Mouse (Mus musculus): Measurements from ENCODE around the gene Plcd1. TPM values are rescaled to one million over a fixed set of nuclear protein-coding genes. Genes with fewer than 3 reads are reported as not detected.

The Plcd1 gene
- polyA plus RNA-seq, 1 experiment from 2014 or later = 57.9 TPM

DNA sequence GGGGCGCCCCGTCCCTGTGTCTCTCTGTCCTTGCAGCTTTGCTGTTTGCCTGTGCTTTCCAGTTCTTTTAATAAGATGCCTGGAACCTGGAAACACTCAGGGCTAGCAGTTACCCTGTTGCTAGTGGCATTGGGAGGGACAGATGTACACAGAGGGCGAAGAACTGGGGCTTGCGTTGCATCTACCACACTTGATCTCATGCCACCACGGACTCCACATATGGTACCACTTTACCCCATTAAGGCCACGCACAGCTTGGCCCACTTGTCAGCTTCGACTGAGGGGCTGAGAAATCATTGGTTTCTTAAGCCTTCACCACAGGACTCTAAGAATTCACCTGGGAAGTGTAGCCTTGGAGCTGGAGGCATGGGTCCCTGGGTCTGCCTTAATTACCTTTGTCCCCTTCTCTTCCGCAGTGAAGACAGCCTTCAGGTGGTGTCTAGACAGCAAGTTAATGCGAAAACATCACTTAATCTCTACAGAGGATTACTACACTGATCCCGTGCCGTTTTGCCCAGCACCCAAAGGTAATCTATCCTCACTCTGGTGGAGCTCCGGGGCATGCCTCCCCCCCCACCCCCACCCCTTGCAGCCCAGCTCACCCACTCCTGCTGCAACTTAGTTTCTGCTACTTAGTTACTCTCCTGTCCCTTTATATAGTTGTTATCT is 16.5 kb upstream of the Plcd1 start:
- POLR2A ChIA-PET = interaction anchor here (0.6 kb wide), 1 partner anchor 61 kb away, joined by 3 read pairs; no protein-coding TSS in a partner anchor
- CTCF ChIA-PET = no interaction called here
- no peaks in the 10 kb centered on the region for H3K27me3 ChIP-seq
- DNase-seq (ENCODE audit: low read depth, low spot score) (no peak), ATAC-seq (no peak)
- in situ Hi-C loops (cut with MboI; ENCODE audit: low pct_unique_long_range_greater_than_20kb) = loop anchor here (5.0 kb wide), 1 partner anchor 87 kb away; no protein-coding TSS in a partner anchor
- no peak for TF ChIP-seq CTCF (IDR thresholded peaks at IDR 0.05)

DNA sequence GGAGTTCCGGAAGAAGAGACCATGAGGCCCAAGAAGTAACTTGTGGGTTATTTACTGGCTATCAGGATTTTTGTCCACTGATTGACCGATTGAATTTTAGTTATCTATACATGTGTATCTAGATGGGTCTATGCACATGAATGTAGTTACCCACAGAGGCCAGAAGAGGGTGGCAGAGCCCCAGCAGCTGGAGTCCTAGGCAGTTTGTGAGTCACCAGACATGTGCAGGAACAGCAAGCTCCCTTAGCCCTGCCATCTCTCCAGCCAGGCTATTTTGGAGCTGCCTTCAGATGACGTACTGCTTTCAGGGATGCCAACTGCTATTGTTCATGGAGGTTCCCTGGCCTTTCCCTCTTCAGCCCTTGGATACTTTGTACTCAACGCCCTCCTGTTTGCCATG is 14.3 kb upstream of the Plcd1 start:
- no peak for DNase-seq (ENCODE audit: low read depth, low spot score)
- no peaks in the 10 kb centered on the region for H3K27me3 ChIP-seq
- ChIA-PET CTCF (interaction anchor here (0.8 to 1.5 kb wide), 4 partner anchors 10 to 125 kb away, joined by 3 to 4 read pairs (median 3); partner anchors contain the start of gene Gm47289), POLR2A (no interaction called here)
- ATAC-seq = no peak
- in situ Hi-C loops (cut with MboI; ENCODE audit: low pct_unique_long_range_greater_than_20kb) = loop anchor here (5.0 kb wide), 1 partner anchor 90 kb away; no protein-coding TSS in a partner anchor
- peak; percentile 87 for TF ChIP-seq CTCF (IDR thresholded peaks at IDR 0.05)

DNA sequence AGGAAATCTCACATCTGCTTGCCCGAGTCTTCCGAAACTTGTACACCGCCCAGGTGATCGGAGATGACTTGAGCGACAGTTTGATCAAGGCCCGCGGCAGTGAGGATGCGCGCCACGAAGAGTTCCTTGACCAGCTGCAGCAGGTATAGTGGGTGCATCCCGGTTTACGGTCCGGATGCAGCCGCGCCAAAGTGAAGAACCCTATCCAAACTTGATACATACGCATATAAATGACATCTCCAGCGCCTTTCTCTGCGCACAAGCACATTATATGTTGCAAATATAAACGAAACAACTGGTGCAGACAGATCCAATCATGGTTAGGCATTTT is 9.4 kb upstream of the Plcd1 start:
- no peaks in the 10 kb centered on the region for H3K27me3 ChIP-seq
- ChIA-PET CTCF (interaction anchor here (1.3 to 1.5 kb wide), 2 partner anchors 13 to 182 kb away, joined by 4 to 6 read pairs; no protein-coding TSS in a partner anchor), POLR2A (interaction anchor here (0.8 kb wide), 1 partner anchor 9 kb away, joined by 3 read pairs; the partner anchor contains the start of gene Plcd1)
- no peak for ATAC-seq
- in situ Hi-C loops (cut with MboI; ENCODE audit: low pct_unique_long_range_greater_than_20kb) = no loop called here
- no peak for DNase-seq (ENCODE audit: low read depth, low spot score)
- TF ChIP-seq CTCF (IDR thresholded peaks at IDR 0.05) = no peak

DNA sequence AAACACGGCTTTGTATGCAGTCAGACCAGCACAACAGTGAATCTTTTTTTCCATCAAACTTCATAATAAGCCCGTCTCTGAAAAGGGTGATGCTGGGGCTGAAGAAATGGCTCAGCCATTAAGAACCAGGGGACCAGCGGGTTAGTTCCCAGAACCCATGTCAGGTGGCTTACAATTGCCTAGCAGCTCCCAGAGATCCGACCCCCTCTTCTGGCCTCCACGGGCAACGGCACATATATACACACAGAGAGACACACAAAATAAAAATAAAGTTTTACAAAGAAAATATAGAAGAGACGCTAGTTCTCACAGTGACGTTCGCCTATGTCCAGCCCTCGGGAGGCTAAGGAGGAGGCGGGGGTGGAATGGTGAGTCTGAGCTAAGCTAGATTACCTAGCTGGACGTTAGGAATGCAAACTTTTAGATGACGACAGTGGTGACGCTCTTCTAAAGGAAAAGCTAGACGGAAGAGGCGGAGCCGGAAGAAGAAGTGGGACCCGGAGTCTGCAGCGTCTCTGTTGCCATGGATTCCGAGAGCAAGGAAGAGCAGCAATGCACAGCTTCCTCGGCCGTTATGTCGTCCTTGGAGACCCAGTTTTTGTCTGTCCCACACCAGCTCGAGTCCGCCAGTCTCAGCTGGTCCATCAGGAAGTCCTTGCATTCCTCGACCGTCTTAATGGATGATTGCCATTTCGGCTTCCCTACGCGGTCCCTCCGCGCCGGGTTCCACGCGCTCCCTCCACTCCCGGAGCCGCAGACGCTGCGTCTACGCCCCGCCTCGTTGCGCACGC is 8.9 kb upstream of the Plcd1 start, which contains the start of gene Dlec1:
TSS of gene Dlec1 (plus strand) at position 487 of the 791 bp plus-strand sequence.
- DNase-seq (ENCODE audit: low read depth, low spot score) (no peak), ATAC-seq (peak; percentile 81)
- in situ Hi-C loops (cut with MboI; ENCODE audit: low pct_unique_long_range_greater_than_20kb) = no loop called here
- no peaks in the 10 kb centered on the region for H3K27me3 ChIP-seq
- POLR2A ChIA-PET = interaction anchor here (0.8 kb wide), 1 partner anchor 9 kb away, joined by 3 read pairs; the partner anchor contains the start of gene Plcd1
- CTCF ChIA-PET = interaction anchor here (0.7 to 1.5 kb wide), 3 partner anchors 13 to 181 kb away, joined by 3 to 6 read pairs (median 4); no protein-coding TSS in a partner anchor
- TF ChIP-seq CTCF (IDR thresholded peaks at IDR 0.05) = no peak

DNA sequence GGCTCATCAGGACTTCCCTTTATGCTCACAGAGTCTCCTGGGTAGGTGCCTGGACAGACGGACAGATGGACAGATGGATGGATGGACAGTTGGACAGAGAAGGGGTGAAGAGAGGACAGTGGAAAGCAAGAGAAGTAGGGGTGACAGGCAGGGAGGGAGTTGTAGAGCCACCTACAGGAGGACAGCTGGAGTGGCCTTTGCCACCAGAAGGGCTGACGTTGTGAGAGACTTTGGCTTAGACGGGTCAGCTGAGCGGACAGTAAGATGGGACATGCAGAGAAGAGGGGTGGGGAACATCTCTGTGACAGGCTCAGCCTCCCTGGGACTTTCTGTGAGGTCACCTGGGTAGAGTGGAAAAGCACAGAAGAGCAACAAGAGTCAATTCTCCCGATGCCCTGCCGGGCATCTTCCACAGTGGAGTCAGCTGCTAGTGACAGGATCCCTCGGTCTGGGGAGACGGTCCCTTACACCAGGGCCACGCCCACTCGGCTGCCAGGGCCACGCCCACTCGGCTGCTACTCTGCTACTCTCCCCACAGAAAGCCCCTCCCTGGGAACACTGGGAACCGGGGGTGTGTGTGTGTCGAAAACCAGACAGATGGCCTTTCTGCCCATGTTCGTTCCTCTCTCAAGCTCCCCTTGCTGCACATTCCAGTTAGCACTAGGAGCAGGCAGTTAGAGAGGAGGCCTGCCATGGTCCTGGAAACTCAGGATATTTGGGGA is 7.0 kb upstream of the Plcd1 start:
- ATAC-seq (no peak), DNase-seq (ENCODE audit: low read depth, low spot score) (no peak)
- ChIA-PET CTCF (no interaction called here), POLR2A (interaction anchor here (0.7 kb wide), 1 partner anchor 20 kb away, joined by 4 read pairs; no protein-coding TSS in a partner anchor)
- in situ Hi-C loops (cut with MboI; ENCODE audit: low pct_unique_long_range_greater_than_20kb) = no loop called here
- no peak for TF ChIP-seq CTCF (IDR thresholded peaks at IDR 0.05)
- no peaks in the 10 kb centered on the region for H3K27me3 ChIP-seq

DNA sequence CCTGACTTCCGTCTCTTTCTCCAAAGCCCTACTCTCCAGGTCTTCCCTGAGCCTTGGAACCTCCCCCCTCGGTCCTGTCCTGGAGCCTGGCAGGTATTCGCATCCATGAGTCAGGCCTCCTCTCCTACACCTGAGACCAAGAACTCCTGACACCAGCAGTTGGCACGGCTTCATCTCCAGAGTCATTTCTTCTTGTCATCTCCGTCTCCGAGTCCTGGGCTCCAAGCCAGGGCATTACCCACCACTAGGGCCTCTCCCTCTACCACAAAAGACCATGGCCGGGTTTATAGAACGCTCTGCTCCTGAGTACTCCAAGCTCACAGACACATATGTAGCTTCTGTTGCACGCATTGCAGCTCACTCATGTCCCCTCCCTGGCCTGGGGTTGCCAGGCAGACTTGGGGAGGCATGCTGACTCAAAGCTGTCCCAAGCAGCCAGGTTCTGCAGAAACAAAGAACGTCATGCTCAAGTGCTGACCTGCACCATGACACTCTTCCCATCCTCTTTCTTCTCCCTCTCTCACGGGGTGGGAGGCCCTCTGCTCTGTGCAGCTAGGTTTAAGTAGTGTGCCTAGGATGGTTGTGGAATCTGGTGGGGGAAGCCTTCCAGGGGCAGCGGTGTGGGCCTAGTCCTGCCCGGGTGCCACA is 1.3 kb upstream of the Plcd1 start:
- DNase-seq (ENCODE audit: low read depth, low spot score) = no peak
- ChIA-PET CTCF (no interaction called here), POLR2A (no interaction called here)
- no peak for ATAC-seq
- in situ Hi-C loops (cut with MboI; ENCODE audit: low pct_unique_long_range_greater_than_20kb) = no loop called here
- TF ChIP-seq CTCF (IDR thresholded peaks at IDR 0.05) = no peak
- no peaks in the 10 kb centered on the region for H3K27me3 ChIP-seq

DNA sequence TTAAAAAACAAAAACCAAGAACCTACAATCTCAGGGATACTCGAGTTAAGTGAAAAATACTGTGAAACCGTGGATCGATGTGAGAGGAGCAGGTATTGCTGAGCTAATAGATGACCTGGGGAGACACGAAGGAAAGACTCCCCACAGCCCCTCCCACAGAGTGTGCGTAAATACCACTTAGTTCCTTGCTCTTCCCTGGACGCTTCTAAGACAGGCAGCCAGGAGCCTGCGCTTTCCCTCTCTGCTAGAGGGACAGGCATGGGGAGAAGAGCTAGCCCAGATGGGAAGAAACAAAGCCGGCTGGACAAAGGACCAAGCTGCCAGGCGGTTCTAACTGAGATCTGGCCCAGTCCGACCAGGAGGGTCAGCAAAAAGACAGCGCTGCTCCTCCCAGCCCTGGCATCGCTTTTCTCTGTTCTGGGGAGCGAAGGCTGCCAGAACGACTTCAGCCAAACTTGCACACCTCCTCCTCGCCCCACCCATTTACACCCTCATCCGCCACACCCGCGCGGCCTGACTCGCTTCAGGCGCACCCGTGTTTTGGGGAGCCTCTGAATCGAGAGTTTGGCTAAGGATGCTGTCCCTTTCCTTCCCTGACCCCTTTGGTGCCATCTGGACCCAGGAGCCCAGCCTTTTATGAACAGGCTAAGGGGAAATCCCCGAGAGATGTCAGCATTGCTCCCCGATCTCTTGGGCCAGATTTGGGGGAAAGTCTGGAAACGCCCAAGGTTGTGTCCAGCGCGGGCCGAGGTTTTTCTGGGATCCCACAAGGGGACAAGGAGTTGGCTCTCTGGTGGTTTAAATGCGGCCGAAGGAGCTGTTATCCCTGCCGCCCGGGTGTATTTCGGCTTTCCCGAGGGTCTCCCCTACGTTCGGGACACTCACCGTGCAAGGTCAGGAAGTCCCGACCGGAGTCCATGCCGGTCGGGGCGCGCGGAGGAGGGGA is 556 bp downstream of the Plcd1 start:
- no peak for ATAC-seq
- no peak for TF ChIP-seq CTCF (IDR thresholded peaks at IDR 0.05)
- ChIA-PET POLR2A (interaction anchor here (0.8 to 1.5 kb wide), 3 partner anchors 9 to 67 kb away, joined by 3 to 4 read pairs (median 3); no protein-coding TSS in a partner anchor), CTCF (no interaction called here)
- in situ Hi-C loops (cut with MboI; ENCODE audit: low pct_unique_long_range_greater_than_20kb) = no loop called here
- no peaks in the 10 kb centered on the region for H3K27me3 ChIP-seq
- no peak for DNase-seq (ENCODE audit: low read depth, low spot score)

DNA sequence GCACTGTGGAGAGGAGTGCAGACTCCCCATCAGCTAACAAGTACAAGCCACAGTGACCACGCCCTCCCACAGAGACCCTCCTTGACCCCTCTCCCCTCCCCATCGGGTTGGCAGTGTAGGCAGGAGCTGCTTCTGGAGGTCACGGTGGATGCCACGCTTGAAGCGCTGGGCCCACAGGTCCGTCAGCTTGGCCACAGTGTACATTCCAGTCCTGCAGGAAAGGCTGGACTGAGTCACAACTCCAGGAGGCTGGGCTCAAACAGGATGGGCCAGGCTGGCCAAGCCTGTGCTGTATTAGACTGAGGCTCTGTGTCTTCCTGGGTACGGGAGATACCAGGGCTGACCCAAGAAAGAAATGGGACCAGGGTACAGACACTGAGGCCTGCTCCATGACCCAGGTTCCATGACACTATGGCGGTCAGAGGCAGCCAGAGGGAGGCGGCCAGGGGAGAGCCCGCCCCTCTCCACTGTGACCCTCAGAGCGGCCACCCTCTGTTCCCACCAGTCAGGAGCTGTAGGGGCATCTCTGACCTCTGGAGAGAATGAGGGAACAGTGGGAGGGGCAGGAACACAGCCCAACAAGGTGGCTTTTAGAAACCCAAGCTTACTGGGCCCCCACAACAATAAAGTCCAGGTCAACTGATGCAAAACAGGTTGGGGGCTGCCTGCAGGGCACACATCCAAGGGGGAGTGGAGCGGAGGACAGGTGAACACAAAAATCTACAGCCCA is 1.6 kb downstream of the Plcd1 start:
- DNase-seq (ENCODE audit: low read depth, low spot score) (no peak), ATAC-seq (peak; percentile 58)
- in situ Hi-C loops (cut with MboI; ENCODE audit: low pct_unique_long_range_greater_than_20kb) = no loop called here
- ChIA-PET CTCF (no interaction called here), POLR2A (interaction anchor here (1.5 kb wide), 1 partner anchor 8 kb away, joined by 4 read pairs; no protein-coding TSS in a partner anchor)
- TF ChIP-seq CTCF (IDR thresholded peaks at IDR 0.05) = no peak
- H3K27me3 ChIP-seq = no peaks in the 10 kb centered on the region
